Mouse (Mus musculus) hindlimb bud, embryonic 11.5 days (tissue): ENCODE results near the gene Pagr1b.
A peak's percentile ranks its signal among the peaks of the same experiment; 100 is the strongest.

Experiments used
- DNase-seq: peaks from one replicate; pipeline ENCODE4 v3.0.0-alpha.2; 2012; ENCODE audit warnings: low read depth, low spot score; ENCODE audit errors: extremely low spot score

Gene Pagr1b

DNA sequence TGATC lies at the start of gene Pagr1b:
Gene Pagr1b, minus strand, starts transcription at position 4 of the 5 bp plus-strand sequence.
- no peak for DNase-seq

- DNase-seq = no peak
These were observed 49.3 kb upstream of the Pagr1b start for GRCm38 (mm10) chr7:127065538-127065937.

- DNase-seq = no peak
These were observed 38.8 kb upstream of the Pagr1b start for GRCm38 (mm10) chr7:127055026-127055585.

- peak; percentile 77 for DNase-seq
These were observed 25.8 kb upstream of the Pagr1b start, which contains the start of gene Kif22 for GRCm38 (mm10) chr7:127041851-127042672. Kif22 (minus strand) TSS chr7:127042471.

DNA sequence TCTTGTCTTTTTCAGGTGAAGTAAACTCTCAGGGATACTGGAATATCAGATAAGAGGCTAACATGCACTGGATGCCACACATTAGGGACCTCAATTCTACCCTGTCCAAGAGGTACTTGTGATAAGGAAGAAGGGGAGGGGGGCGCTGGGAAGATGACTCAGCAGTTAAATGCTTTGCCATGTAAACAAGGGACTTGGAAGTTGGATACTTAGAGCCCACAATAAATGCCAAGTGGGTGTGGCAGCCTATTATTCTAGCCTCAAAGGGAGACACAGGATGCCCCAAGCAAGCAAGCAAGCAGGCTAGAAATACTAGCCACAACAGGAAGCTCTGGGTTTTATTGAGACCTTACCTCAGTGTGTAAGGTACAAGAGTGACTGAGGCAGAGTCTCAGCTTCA lies 15.0 kb upstream of the Pagr1b start:
- DNase-seq = no peak

DNA sequence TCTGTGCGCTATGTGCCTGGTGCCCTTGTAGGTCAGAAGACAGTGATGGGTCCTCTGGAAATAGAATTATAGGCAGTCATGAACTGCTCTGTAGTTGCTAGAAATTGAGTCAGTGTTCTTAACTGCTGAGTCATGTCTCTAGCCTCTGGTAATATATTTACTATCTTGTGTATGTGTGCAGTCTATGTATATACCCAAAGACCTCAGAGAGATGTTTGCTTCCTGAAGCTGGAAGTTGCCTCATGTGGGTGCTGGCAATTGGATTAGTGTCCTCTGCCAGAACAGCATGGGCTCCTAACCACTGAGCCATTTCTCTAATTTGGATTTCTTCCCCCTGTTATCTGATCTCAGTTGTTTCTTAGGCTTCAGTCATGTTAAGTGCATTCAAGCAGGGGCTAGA lies 13.9 kb upstream of the Pagr1b start:
- no peak for DNase-seq

- no peak for DNase-seq
These were observed 11.6 kb upstream of the Pagr1b start for GRCm38 (mm10) chr7:127027885-127028284.

DNA sequence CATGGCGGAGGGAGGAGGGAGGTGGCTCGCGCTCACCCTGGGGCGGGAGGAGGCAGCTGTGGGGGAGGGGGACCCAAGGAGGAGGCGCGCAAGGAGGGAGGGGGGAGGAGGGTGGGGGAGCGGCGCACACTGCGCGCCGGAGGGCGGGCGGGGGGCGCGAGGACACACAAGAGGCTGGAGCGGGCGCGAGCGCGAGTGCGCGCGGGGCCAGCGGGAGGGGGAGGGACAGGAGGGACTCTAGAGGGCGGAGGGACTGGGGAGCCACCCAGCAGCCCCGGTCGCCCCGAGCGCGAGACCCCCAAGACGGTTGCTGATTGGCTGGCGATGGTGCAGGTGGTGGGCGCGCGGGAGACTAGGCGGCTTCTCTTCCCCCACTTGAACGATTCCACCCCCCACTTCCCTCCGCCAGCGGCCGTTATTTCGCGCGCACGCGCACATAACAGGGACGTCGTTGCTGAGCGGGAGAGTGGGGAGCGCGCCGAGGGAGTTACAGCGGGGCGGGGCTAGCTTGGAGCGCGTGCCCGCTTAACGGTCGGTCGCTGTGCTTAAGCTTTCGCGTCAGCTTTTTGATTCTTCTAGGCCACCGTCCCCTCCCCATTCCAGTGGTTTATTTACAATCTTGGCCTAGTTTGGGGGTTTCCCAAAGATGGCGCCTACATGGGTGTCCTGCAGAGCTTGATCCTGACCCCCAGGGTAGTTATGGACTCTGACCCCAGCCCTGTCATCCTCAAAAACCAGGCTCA lies 10.9 kb upstream of the Pagr1b start, which contains the start of gene Maz:
Gene Maz, minus strand, starts transcription at position 54 of the 743 bp plus-strand sequence.
- peak; percentile 93 for DNase-seq

DNA sequence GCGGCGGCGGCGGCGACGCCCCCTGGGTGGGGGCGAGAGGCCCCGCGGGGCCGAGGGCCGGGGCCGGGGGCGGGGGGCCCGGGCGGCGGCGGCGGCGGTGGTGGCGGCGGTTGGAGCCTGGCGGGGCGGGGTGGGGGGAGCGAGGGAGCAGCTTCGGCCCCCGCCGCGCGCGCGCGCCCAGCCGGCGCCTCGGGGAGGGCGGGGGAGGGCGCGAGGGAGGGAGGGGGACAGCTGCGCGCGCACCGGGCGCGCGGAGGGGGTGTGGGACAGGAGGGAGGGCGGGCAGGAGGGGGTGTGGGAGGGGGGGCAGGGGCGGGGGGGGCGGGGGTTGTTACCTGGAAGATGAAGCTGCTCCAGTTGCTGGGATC lies 10.3 kb upstream of the Pagr1b start:
- DNase-seq = no peak

GRCm38 (mm10) chr7:127026161-127026600 lies 9.9 kb upstream of the Pagr1b start:
- DNase-seq = no peak

GRCm38 (mm10) chr7:127025556-127026160 lies 9.4 kb upstream of the Pagr1b start:
- DNase-seq = no peak

DNA sequence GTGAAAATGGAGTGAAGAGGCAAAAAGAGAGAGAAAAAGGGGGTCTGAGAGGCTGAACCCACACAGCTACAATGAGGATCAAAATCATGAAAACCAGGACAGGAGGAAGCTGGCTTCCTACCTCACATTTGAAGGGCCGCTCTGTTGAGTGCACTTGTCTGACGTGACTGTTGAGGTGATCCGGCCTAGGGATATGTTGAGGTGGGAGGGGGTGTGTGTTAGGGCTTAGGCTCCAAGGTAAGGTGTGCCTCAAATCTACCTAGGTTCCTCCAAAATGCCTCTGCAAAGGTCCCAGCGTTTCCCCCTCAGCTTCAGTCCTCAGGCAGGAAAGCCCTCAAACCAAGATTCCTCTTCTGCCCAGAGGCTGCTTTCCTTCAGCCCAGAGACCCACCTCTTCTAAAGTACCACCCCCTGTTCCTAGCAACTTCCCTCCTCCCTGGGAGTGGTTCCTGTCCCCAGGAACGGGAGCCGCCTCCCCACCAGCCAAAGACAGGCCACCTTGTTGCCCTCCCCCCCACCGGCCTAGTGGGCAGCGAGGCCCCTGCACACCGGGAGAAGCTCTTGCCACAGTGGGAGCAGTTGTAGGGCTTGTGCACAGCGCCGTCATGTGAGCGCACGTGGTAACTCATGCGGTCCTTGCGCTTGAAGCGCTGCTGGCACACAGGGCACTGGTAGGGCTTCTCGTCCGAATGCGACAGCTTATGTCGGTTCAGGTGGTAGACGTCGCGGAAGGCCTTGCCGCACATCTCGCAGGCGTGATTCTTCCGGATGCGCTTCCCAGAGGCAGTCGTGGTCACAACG lies 8.7 kb upstream of the Pagr1b start:
- no peak for DNase-seq

DNA sequence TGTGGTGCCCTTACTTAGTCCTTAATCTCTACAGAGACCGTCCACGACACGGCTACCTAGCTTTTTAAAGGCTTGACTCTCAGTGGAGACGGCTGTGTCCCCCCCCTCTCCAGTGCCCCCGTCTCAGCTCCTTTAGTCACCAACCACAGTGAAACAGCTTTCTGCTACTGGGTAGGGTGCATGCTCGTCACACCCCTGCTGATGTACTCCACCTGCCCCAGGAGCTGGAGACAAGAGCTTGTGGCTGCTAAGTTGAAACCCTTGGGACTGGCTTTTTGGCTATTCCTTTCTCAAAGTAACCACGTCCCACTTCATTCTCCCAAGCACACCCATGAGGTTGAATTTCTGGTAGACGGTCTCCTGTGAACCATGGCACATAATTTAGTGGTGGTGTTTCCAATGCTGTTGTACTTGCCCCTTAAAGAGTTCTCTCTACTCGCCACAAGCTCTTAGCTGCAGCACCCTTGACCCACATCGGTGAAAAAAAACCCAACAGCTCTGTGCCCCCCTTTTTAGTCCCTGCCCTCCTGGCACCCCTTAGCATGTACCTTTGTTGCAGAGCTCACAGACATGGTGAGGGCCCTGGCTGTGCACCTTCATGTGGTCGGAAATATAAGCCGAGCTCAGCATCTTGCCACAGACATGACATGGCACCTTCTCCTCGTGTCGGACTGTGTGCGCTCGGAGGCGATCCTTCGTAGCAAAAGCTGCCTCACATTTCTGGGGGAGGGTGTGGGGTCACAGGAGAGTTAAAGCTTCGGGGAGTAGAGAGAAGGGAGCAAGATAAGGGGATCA lies 7.8 kb upstream of the Pagr1b start:
- no peak for DNase-seq

DNA sequence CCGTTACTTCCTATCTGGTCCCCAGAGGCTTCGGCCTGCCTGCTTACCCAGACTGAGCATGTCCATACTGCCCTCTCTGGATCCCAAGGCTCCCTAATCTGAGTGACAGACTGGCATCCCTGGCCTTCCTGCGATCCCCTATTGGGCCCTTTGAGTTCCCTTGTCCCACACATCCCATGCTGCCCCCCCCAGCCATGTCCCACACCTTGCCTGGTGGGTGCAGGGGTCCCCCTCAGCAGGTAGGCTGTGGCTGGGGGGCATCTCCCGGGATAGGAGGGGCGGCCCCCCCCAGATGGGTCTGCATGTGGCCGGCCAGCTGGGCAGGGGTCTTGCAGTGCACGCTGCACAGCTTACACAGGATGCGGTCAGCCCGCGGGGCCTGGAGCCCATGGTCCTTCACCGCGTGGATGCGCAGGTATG lies 7.0 kb upstream of the Pagr1b start:
- DNase-seq = no peak

DNA sequence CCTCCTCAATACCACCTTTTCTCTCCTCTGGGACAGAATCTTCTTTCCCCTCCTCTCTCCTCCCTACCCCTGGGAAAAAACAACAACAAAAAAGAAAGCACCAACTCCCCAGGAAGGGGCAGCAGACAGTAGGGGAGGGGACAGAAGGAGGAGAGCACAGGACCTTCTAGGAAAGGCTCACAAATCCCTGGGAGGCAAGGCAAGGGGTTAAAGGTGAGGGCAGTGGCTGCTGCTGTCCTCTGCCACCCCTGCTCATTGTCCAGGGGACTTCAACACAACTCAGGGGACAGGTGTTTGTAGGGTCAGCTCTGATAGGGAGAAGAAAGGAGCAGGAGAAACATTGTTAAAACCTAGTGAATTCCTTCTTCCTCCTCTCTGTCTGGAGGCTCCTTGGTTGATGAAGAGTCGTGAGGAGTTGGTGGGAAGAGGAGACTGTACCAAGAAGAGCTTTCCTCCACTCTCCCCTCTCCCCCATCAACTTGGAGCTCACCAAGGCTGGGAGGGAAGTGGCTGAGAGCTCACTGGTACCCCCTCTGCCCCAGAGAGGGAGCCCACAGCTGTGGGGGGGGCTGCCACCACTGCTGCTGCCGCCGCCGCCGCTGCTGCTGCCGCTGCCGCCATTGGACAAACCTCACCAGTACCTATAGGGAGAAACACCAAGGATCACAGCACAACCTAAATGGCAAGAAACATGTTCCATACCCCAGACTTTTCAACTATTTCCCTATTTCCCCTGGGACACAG lies 6.4 kb upstream of the Pagr1b start:
- no peak for DNase-seq

DNA sequence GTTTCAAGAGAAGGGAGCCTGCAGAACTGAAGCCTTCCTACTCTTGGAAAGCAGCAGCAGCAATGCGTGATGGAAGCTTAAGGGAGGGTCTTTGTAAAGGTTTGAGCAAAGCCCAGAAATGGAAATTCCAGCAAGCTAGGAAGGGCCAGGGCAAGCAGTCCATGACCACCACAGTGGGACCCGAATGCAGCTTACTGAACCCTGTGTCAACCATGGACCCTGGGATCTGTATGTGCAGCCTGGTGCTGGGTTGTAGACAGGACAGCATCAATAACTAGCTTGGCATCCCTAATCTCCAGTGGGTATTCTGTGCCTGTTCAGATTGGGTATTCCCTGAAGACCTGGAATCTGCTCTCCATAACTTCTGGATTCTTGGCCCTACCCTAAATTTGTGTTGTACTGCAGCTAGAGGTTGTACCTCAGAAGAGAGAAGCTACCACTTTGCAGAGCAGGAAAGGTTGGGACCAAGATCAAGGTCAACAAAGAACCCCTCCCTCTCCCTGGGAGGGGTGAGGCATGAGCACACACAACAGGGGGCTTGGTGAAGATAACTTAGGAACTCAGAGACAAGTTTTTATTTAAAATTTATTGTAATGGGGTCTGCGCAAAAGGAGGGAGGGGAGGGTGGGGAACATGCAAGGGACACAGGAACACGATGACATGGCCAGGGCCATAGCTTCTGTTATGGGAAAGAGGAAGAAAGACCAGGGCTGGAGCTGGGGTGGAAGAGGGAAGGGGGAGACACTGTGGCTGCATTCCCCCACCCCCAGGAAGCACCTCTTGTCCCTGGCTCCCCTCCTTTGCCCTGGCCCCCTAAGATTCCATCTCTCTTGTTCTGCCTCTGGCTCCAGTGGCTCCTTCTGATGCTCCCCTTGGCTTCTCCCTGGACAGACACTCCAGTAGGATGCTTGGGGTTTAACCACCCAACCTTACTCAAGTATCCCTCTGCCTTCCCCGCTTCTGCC lies 5.6 kb upstream of the Pagr1b start:
- no peak for DNase-seq

GRCm38 (mm10) chr7:127020901-127021562 lies 4.7 kb upstream of the Pagr1b start, which contains the start of the genes Gm42742 and Prrt2:
Gm42742 (minus strand) TSS chr7:127021097.
Prrt2 (minus strand) TSS chr7:127021211.
- no peak for DNase-seq

- no peak for DNase-seq
These were observed 4.2 kb upstream of the Pagr1b start for GRCm38 (mm10) chr7:127020491-127020890.
